Mouse (Mus musculus): Measurements from ENCODE around the gene Abca17.

DNA sequence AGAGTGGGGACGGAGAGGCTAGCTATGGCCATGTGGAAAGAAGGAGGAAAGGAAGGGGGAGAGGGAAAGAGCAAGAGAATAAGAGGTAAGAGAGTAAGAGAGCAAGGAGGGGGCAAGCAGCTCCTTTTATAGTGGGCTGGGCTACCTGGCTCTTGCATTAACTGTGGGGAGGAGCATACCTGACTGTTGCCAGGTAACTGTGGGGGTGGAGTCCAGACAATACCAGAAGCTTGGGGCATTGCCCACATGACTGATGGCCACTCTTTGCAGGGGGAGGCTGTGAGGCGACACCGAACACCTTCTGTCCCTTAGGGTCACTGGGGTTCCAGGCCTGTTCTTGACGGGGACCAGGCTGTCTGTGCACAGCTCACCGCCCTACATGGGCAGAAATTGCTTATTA lies 37.8 kb upstream of the Abca17 start:
- TF ChIP-seq CTCF (IDR thresholded peaks at IDR 0.05) (no peak), EP300 (IDR thresholded peaks at IDR 0.05) (no peak)

Measured in lung, postnatal 0 days (tissue).